Mouse (Mus musculus): ENCODE results near the gene Ptprd. TPM values are rescaled to one million over a fixed set of nuclear protein-coding genes. Genes with fewer than 3 reads are reported as not detected.

Ptprd gene
- total and polyA plus RNA-seq, 3 experiments: 0.30 to 0.66 TPM; not detected in 1

DNA sequence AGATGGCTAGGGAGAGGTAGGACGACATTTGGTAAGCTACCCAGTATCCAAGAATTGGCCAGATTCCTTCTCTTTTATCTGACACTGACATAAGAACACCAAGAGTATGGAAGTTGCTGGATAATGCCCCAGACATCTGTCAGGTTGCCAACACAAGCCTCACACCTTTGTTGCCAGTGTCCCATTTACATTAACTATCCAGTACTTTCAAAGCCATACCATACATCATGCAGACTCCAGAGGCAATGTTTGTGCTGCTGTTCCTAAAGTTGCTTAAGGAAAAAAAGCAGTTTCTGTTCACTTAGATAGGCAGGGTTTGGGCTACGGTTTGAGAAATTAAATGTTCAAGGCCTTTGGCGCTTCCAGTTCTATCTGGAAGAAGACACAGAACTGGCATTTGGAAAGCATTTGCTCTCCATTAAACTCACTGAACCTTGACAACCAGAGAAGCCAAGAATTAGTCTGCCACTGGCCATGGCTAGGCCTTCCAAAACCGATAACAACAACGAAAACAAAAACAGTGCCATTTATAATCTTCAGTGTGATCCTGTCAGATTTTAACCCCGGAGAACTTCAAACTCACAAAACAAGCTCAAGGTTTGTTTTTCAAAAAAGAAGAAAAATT, 2220.0 kb downstream of the Ptprd start:
- H3K36me3 ChIP-seq (replicated peaks): no peaks in the 10 kb centered on the region
- DNase-seq (ENCODE audit: low spot score): no peak
- TF ChIP-seq CTCF (IDR thresholded peaks at IDR 0.05; ENCODE audit: low read depth, low read length) (no peak), POLR2AphosphoS5 (IDR thresholded peaks at IDR 0.05; ENCODE audit: insufficient replicate concordance, low read depth, low read length) (no peak), GATA2 (IDR thresholded peaks at IDR 0.05; ENCODE audit: borderline replicate concordance, low read depth, low read length) (no peak), GATA1 (IDR thresholded peaks at IDR 0.05; ENCODE audit: borderline replicate concordance, low read length) (no peak), TAL1 (conservative IDR thresholded peaks at IDR 0.05; ENCODE audit: low read depth, low read length) (no peak)
- no peak overlapping the region for H3K4me3 ChIP-seq (ENCODE audit: low read depth, low read length)
- peaks cover 37% of the 10 kb centered on the region for H3K4me1 ChIP-seq (ENCODE audit: insufficient read depth, low read depth, low read length)
- no peaks in the 10 kb centered on the region for H3K27me3 ChIP-seq (ENCODE audit: insufficient read depth, low read length)
- ATAC-seq (ENCODE audit: extremely low read depth, insufficient number of reproducible peaks, low FRiP score, poor library complexity, severe bottlenecking): no peak
- no peaks in the 10 kb centered on the region for H3K9me3 ChIP-seq (replicated peaks)

DNA sequence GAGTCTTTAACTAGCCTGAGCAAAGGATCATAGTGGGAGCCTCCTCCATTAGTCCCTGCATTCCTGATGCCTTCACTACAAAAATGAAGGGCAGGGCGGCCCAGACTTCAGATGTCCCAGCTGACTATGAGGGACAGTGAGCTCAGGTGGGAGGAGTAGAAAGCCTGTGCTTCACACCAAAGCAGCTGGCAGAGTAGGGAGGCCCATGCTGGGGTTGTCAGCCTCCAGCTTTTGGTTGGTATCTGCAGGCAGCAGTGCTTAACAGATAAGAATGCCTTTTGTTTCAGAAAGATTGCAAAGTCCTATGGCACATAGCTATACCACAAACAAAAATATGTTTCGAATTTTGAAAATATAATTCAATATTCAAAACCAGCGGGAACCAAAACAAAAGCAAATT, 2237.0 kb downstream of the Ptprd start:
- TF ChIP-seq GATA1 (IDR thresholded peaks at IDR 0.05; ENCODE audit: borderline replicate concordance, low read length) (no peak), POLR2AphosphoS5 (IDR thresholded peaks at IDR 0.05; ENCODE audit: insufficient replicate concordance, low read depth, low read length) (no peak), TAL1 (conservative IDR thresholded peaks at IDR 0.05; ENCODE audit: low read depth, low read length) (peak; percentile 47), GATA2 (IDR thresholded peaks at IDR 0.05; ENCODE audit: borderline replicate concordance, low read depth, low read length) (no peak), CTCF (IDR thresholded peaks at IDR 0.05; ENCODE audit: low read depth, low read length) (no peak)
- Histone ChIP-seq H3K4me1 (ENCODE audit: insufficient read depth, low read depth, low read length) (peaks cover 21% of the 10 kb centered on the region), H3K4me3 (ENCODE audit: low read depth, low read length) (peak overlapping the region; percentile 45; the same call in 1 of the 2 replicates), H3K9me3 (replicated peaks) (no peaks in the 10 kb centered on the region), H3K36me3 (replicated peaks) (no peaks in the 10 kb centered on the region), H3K27me3 (ENCODE audit: insufficient read depth, low read length) (no peaks in the 10 kb centered on the region)
- DNase-seq (ENCODE audit: low spot score): peak; percentile 43
- ATAC-seq (ENCODE audit: extremely low read depth, insufficient number of reproducible peaks, low FRiP score, poor library complexity, severe bottlenecking): peak; percentile 99

DNA sequence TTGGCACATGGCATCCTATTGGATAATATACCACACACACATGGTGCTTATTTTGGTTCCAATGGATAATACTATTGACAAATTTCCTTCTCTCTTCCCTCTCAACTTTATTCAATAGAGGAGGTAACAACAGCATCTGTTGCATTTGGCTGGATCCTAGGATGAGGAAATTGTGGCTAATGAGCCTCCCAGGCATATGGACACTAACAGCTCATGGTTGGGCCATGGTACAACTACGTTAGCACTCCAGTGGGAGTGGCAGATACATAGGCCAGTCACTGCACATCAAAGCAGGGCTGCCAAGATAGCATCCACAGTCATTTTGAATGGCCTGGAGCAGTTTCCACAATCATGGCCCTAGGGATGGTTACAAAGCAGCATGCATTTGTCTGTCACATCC, 2238.4 kb downstream of the Ptprd start:
- TF ChIP-seq GATA1 (IDR thresholded peaks at IDR 0.05; ENCODE audit: borderline replicate concordance, low read length): no peak
- no peak for TF ChIP-seq POLR2AphosphoS5 (IDR thresholded peaks at IDR 0.05; ENCODE audit: insufficient replicate concordance, low read depth, low read length)
- TF ChIP-seq GATA2 (IDR thresholded peaks at IDR 0.05; ENCODE audit: borderline replicate concordance, low read depth, low read length): no peak
- no peak for TF ChIP-seq CTCF (IDR thresholded peaks at IDR 0.05; ENCODE audit: low read depth, low read length)
- TF ChIP-seq TAL1 (conservative IDR thresholded peaks at IDR 0.05; ENCODE audit: low read depth, low read length): no peak
- Histone ChIP-seq H3K4me1 (ENCODE audit: insufficient read depth, low read depth, low read length) (peaks cover 21% of the 10 kb centered on the region), H3K9me3 (replicated peaks) (no peaks in the 10 kb centered on the region), H3K27me3 (ENCODE audit: insufficient read depth, low read length) (no peaks in the 10 kb centered on the region), H3K36me3 (replicated peaks) (no peaks in the 10 kb centered on the region), H3K4me3 (ENCODE audit: low read depth, low read length) (no peak overlapping the region)
- DNase-seq (ENCODE audit: low spot score) (no peak), ATAC-seq (ENCODE audit: extremely low read depth, insufficient number of reproducible peaks, low FRiP score, poor library complexity, severe bottlenecking) (no peak)

DNA sequence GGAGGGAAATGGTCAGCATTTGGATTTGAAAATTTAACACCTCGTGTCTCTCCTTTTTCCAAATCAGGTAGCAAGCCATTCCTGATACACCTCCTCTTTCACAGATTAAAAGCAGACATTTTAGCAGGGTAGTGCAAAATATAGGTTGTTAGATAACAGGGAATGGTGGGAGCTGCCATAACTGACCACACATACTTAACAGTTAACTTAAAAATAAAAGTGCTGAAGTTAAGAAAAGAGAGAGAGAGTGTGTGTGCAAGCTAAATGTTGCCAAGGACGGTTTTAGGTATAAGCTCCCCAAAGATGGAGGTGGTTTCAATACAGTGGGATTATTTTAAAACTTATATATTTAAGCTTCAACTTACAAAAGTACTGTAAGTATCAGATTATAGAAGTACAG, 2241.8 kb downstream of the Ptprd start:
- H3K4me3 ChIP-seq (ENCODE audit: low read depth, low read length): no peak overlapping the region
- DNase-seq (ENCODE audit: low spot score): no peak
- no peaks in the 10 kb centered on the region for H3K9me3 ChIP-seq (replicated peaks)
- TF ChIP-seq CTCF (IDR thresholded peaks at IDR 0.05; ENCODE audit: low read depth, low read length) (no peak), GATA1 (IDR thresholded peaks at IDR 0.05; ENCODE audit: borderline replicate concordance, low read length) (no peak)
- no peaks in the 10 kb centered on the region for H3K36me3 ChIP-seq (replicated peaks)
- H3K27me3 ChIP-seq (ENCODE audit: insufficient read depth, low read length): no peaks in the 10 kb centered on the region
- ATAC-seq (ENCODE audit: extremely low read depth, insufficient number of reproducible peaks, low FRiP score, poor library complexity, severe bottlenecking): no peak
- peaks cover 15% of the 10 kb centered on the region for H3K4me1 ChIP-seq (ENCODE audit: insufficient read depth, low read depth, low read length)

DNA sequence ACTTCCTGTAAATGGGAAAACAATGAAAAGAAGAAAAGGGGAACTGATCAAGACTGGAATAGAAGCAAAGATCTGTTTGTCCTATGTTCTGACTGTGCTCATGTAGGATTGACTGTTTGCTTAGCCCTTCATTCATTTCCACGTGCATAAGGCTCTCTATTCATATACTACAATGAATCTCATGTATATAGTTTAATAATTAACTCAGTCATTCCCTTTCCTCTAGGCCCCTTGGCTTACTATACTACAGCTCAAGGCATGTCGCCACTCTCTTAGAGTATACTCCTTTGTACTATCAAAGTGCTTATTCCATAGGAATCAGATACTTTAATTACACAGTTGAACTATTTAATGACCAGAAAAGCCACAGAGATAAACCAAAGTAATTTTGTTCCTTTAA, 2243.1 kb downstream of the Ptprd start:
- no peak for ATAC-seq (ENCODE audit: extremely low read depth, insufficient number of reproducible peaks, low FRiP score, poor library complexity, severe bottlenecking)
- Histone ChIP-seq H3K27me3 (ENCODE audit: insufficient read depth, low read length) (no peaks in the 10 kb centered on the region), H3K4me3 (ENCODE audit: low read depth, low read length) (no peak overlapping the region), H3K36me3 (replicated peaks) (no peaks in the 10 kb centered on the region), H3K4me1 (ENCODE audit: insufficient read depth, low read depth, low read length) (peaks cover 7% of the 10 kb centered on the region; the same call in 1 of the 2 replicates), H3K9me3 (replicated peaks) (no peaks in the 10 kb centered on the region)
- DNase-seq (ENCODE audit: low spot score): no peak
- TF ChIP-seq GATA2 (IDR thresholded peaks at IDR 0.05; ENCODE audit: borderline replicate concordance, low read depth, low read length) (no peak), TAL1 (conservative IDR thresholded peaks at IDR 0.05; ENCODE audit: low read depth, low read length) (no peak), GATA1 (IDR thresholded peaks at IDR 0.05; ENCODE audit: borderline replicate concordance, low read length) (no peak), CTCF (IDR thresholded peaks at IDR 0.05; ENCODE audit: low read depth, low read length) (no peak), POLR2AphosphoS5 (IDR thresholded peaks at IDR 0.05; ENCODE audit: insufficient replicate concordance, low read depth, low read length) (no peak)

DNA sequence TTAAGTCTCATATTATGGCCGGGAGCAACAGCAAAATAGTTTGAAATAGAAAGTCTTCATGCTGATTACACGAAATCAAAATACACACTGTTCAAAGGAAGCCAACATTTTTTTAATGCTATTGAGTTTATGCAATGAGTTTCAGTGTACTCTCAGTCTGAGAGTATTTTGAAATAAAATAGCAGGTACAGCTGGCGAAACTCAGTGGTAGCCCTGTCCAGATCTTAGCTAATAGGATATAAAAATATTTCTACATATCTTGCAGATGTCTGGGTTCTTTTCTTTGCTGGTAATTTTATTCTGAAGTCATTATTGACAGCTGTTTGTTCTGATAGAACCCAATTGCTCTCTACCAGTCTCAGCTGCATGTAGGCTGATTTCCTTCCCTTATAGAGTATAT, 2246.0 kb downstream of the Ptprd start:
- Histone ChIP-seq H3K36me3 (replicated peaks) (no peaks in the 10 kb centered on the region), H3K9me3 (replicated peaks) (no peaks in the 10 kb centered on the region), H3K27me3 (ENCODE audit: insufficient read depth, low read length) (no peaks in the 10 kb centered on the region), H3K4me3 (ENCODE audit: low read depth, low read length) (no peak overlapping the region), H3K4me1 (ENCODE audit: insufficient read depth, low read depth, low read length) (no peaks in the 10 kb centered on the region)
- ATAC-seq (ENCODE audit: extremely low read depth, insufficient number of reproducible peaks, low FRiP score, poor library complexity, severe bottlenecking) (no peak), DNase-seq (ENCODE audit: low spot score) (no peak)
- TF ChIP-seq GATA1 (IDR thresholded peaks at IDR 0.05; ENCODE audit: borderline replicate concordance, low read length) (no peak), CTCF (IDR thresholded peaks at IDR 0.05; ENCODE audit: low read depth, low read length) (no peak), TAL1 (conservative IDR thresholded peaks at IDR 0.05; ENCODE audit: low read depth, low read length) (no peak), POLR2AphosphoS5 (IDR thresholded peaks at IDR 0.05; ENCODE audit: insufficient replicate concordance, low read depth, low read length) (no peak), GATA2 (IDR thresholded peaks at IDR 0.05; ENCODE audit: borderline replicate concordance, low read depth, low read length) (no peak)

Measured in G1E (cell line).